Mouse (Mus musculus) adrenal gland (tissue): ENCODE data around the gene Gipc1.

Experiments
- intact Hi-C: fragments of 180-260 bp; cut with DNase I; formaldehyde crosslinking; loops from one replicate; pipeline ENCODE4 v1.15.1; 2025

Gene Gipc1

DNA sequence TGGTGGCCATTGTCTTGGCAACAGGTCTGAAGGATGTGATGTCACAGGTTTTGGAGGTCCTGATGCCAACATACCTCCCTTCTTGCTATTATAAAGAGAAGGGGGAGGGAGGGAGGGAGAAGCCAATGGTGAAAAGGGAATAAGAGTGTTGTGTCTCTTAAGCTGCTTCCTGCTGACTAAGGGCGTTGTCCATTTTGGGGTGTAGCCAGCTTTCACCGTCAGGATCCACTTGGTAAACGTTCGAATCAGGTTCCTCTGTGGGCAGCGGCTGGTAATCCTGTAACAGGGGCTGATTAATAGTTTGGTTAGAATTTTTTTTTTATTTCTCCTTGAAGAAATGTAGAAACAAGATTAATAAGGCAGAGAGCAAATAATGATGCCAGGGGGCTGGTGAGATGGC lies 12.8 kb upstream of the Gipc1 start:
- intact Hi-C loops = no loop called here

GRCm38 (mm10) chr8:83647511-83647910 lies 5.0 kb upstream of the Gipc1 start:
- intact Hi-C loops = no loop called here

GRCm38 (mm10) chr8:83648031-83648430 lies 4.4 kb upstream of the Gipc1 start:
- intact Hi-C loops = no loop called here

DNA sequence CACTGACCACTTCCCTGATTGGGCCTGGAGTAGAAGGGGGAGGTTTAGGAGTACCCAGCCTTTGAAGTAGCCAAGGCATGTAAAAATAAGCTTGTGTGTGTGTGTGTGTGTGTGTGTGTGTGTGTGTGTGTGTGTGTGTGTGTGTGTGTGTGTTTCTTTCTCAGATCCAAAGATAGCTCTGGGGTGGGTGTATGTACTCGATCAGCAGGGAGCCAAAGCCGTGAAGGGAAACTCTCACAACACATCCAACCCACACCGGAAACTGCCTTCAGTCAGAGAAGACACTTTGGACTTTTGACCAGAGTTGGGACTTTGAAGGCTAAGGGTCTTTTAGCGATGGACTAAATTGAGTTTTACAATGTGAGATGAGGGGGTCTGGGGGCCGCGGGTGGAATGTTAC lies 2.8 kb upstream of the Gipc1 start:
- intact Hi-C loops = loop anchor here (5.0 kb wide), 1 partner anchor 37 kb away; no protein-coding TSS in a partner anchor

GRCm38 (mm10) chr8:83652744-83653661 lies 526 bp downstream of the Gipc1 start:
- intact Hi-C loops = loop anchor here (5.0 kb wide), 1 partner anchor 41 kb away; no protein-coding TSS in a partner anchor

- intact Hi-C loops = loop anchor here (5.0 kb wide), 1 partner anchor 41 kb away; no protein-coding TSS in a partner anchor
Measured at GRCm38 (mm10) chr8:83653662-83654017, 1.2 kb downstream of the Gipc1 start.

GRCm38 (mm10) chr8:83654725-83655124 lies 2.2 kb downstream of the Gipc1 start:
- intact Hi-C loops = loop anchor here (5.0 kb wide), 1 partner anchor 42 kb away; no protein-coding TSS in a partner anchor

- intact Hi-C loops = no loop called here
Measured at GRCm38 (mm10) chr8:83656043-83656442, 3.6 kb downstream of the Gipc1 start.

DNA sequence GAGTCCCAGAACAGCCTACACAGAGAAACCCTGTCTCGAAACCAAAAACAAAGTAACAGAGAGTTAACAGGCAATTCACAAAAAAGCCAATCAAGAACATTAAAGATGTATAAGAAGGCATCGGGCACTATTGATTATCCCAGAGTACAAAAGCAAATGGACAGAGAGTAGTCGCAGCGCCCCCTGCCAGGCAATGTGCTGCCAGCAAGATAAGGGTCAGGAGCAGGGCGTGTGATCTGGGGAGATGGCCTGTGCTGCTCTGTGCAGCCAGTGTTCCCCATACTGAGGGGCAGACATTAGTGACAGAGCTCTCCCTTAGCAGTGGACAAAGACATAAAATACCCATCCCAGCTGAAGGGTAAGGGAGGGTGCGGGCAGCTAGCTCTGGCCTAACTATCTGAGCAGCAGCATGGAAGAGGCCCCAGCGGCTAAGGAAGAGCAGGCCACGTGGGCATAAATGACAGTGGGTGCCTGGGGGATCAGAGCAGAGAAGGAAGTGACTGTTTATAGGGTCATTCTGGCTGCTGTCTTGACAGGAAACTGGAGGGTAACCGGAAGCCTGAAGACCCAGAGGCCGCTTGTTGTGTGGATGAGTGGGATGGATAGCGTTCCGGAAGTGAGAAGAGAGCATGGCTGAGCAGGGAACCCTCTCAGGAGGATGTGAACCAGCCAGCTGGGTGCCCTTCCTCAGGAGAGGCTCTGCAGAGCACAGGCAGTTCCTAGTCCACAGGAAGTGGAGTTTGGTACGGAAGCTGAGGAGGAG lies 4.2 kb downstream of the Gipc1 start:
- intact Hi-C loops = no loop called here

DNA sequence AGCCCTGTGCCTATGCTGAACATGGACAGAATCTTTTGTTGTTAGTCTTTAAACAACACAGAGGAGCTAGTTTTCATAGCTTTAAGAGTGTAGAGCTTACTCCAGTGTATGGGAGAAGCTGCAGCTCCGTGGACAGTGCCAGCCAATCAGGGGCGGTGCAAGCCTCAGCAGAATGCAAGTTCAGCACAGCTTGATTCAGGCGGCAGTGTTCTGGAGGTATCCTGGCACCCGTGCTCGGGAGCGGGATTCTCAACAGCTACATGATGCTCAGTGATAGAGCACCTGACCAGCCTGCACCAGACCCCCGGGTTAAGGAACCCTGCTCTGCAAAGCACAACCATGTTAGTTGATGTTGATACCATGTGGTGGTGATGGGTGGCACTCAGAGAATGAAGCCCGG lies 8.1 kb downstream of the Gipc1 start:
- intact Hi-C loops = loop anchor here (5.0 kb wide), 1 partner anchor 37 kb away; the partner anchor contains the start of gene Pkn1

- intact Hi-C loops = loop anchor here (5.0 kb wide), 1 partner anchor 36 kb away; the partner anchor contains the start of gene Pkn1
Measured at GRCm38 (mm10) chr8:83660995-83661680, 8.7 kb downstream of the Gipc1 start.

GRCm38 (mm10) chr8:83662421-83662826 lies 9.9 kb downstream of the Gipc1 start:
- intact Hi-C loops = loop anchor here (5.0 kb wide), 1 partner anchor 35 kb away; the partner anchor contains the start of gene Pkn1

- intact Hi-C loops = loop anchor here (5.0 kb wide), 1 partner anchor 33 kb away; the partner anchor contains the start of gene Pkn1
Measured at GRCm38 (mm10) chr8:83664096-83664495, 11.6 kb downstream of the Gipc1 start.

DNA sequence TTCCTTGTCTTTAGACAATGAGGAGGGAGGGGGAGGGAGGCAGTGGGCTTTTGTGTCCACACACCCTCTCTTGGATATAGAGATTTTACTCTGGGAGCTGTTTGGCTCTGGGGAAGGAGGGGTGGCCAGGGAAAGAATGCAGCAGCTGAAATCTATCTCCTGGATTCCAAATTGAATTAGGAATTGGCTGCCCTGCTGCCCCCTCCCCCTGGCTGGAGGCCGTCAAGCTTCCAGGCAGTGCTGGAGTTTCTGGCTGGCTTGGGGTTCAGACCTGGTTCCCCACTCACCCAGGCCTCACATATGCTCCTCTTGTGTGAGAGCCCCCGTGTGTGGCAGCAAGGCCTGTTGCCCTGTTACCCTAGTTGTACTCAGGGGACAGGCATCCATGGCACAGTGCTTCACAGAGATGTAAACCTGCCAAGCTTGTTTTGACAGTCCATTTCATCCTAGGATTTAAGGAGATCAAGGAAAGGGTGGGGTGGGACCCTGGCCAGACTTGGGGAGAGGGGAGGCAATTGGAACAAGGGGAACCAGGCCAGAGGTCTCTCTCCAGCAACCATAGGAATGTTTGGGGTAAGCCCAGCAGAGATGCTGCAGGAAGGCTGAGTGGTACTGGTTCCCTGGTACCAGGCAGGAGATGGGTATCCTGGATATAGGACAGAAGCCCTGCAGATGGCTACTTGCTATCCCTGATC lies 12.6 kb downstream of the Gipc1 start:
- intact Hi-C loops = loop anchor here (5.0 kb wide), 1 partner anchor 32 kb away; the partner anchor contains the start of gene Pkn1

GRCm38 (mm10) chr8:83665969-83666865 lies 13.7 kb downstream of the Gipc1 start, which contains the start of gene Ptger1:
Gene Ptger1, plus strand, starts transcription at chr8:83666678.
- intact Hi-C loops = no loop called here

GRCm38 (mm10) chr8:83666866-83667234 lies 14.4 kb downstream of the Gipc1 start:
- intact Hi-C loops = no loop called here

- intact Hi-C loops = no loop called here
Measured at GRCm38 (mm10) chr8:83667526-83667925, 15.0 kb downstream of the Gipc1 start.

DNA sequence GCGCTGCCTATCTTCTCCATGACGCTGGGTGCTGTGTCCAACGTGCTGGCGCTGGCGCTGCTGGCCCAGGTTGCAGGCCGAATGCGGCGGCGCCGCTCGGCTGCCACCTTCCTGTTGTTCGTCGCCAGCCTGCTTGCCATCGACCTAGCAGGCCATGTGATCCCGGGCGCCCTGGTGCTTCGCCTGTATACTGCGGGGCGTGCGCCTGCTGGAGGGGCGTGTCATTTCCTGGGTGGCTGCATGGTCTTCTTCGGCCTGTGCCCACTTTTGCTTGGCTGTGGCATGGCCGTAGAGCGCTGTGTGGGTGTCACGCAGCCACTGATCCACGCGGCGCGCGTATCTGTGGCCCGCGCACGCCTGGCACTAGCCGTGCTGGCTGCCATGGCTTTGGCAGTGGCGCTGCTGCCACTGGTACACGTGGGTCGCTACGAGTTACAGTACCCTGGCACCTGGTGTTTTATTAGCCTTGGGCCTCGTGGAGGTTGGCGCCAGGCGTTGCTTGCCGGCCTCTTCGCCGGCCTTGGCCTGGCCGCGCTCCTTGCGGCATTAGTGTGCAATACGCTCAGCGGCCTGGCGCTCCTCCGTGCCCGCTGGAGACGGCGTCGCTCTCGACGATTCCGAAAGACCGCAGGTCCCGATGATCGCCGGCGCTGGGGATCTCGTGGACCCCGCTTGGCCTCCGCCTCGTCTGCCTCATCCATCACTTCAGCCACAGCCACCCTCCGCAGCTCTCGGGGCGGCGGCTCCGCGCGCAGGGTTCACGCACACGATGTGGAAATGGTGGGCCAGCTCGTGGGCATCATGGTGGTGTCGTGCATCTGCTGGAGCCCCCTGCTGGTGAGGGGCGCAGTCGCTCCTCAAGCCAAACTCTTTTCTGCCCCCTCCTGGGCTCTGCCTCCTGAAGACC lies 15.8 kb downstream of the Gipc1 start:
- intact Hi-C loops = no loop called here
